Mouse (Mus musculus) lung, postnatal 0 days (tissue): ENCODE measurements at regions not wholly inside any gene's neighbourhood (a gene's known extent, or its start where the extent isn't known, plus 50 kb on each side); places are given as distances from the start of the nearest gene placed in this dataset.

Experiments
- CTCF ChIP-seq: IDR thresholded peaks from 2 replicates; pipeline ENCODE4 v1.5.1; 2016; ENCODE audit warnings: antibody characterized with exemption, mild to moderate bottlenecking
- EP300 ChIP-seq: IDR thresholded peaks from 2 replicates; pipeline ENCODE4 v1.6.1; 2016; ENCODE audit warnings: antibody characterized with exemption, mild to moderate bottlenecking, control low read depth

GRCm38 (mm10) chr16:12960885-12961284 is 148.6 kb upstream of the Ercc4 start:
- TF ChIP-seq EP300, result no peak
- TF ChIP-seq CTCF, result no peak
